Comparison of ENCODE assay signal across 18 mouse cellular contexts in genomic region chr4:122853691-122854090, GRCm38 (mm10). TPM values are rescaled to one million over a fixed set of nuclear protein-coding genes. Genes with fewer than 3 reads are reported as not detected.
A peak's percentile ranks its signal among the peaks of the same experiment; 100 is the strongest.
DNase-seq lines count a peak whose midpoint lies in the region; TF ChIP-seq lines count a peak whose summit lies in the region.
"Had no signal": no experiment of that assay in that cellular context is flagged by ENCODE, and none has a peak within 500 bp of the region (broad histone marks: within the 10 kb centered on the region; RNA-seq: fewer than 3 reads in every experiment).

No protein-coding gene starts in this region.

- peak overlapping the region; percentile 29; the same call in 1 of the 2 replicates for H3K27ac ChIP-seq in layer of hippocampus, adult 2 months
- H3K27ac ChIP-seq in brown adipose tissue, adult 24 weeks (replicated peaks; ENCODE audit: low read depth, low read length) = peak overlapping the region; percentile 35; the same call in 1 of the 2 replicates
- H3K27ac ChIP-seq: embryonic facial prominence, embryonic 15.5 days; forebrain, embryonic 15.5 days; heart, embryonic 13.5 days; hindbrain, embryonic 13.5 days; limb, embryonic 13.5 days; neural tube, embryonic 13.5 days had no signal

- DNase-seq in layer of hippocampus, adult 2 months (ENCODE audit: low spot score in 2 of 2) = no peak
- DNase-seq in layer of hippocampus, adult 11-12 months (ENCODE audit: low spot score) = no peak
- peak; percentile 89 for DNase-seq in A20 (ENCODE audit: low read depth, low spot score)
- peak; percentile 18 for DNase-seq in skeletal muscle tissue, adult 2 months (ENCODE audit: low read depth, low spot score)
- DNase-seq in Muller cell, postnatal 12 days (ENCODE audit: inconsistent ontology term) = no peak
- DNase-seq in left cerebral cortex, adult 11 months (ENCODE audit: low spot score) = no peak
- no peak for DNase-seq in cerebellum, postnatal 36 days
- DNase-seq: cerebellum, adult 11-12 months; gastrocnemius, postnatal 10 days; kidney, adult 11 months; lung, postnatal 4 days had no signal

- no peak overlapping the region for H3K4me3 ChIP-seq in layer of hippocampus, adult 2 months
- H3K4me3 ChIP-seq in brown adipose tissue, adult 24 weeks (ENCODE audit: insufficient read depth, low read depth, low read length) = no peak overlapping the region
- H3K4me3 ChIP-seq: embryonic facial prominence, embryonic 15.5 days; forebrain, embryonic 15.5 days; heart, embryonic 13.5 days; hindbrain, embryonic 13.5 days; limb, embryonic 13.5 days; neural tube, embryonic 13.5 days had no signal

- no peaks in the 10 kb centered on the region for H3K4me1 ChIP-seq in brown adipose tissue, adult 24 weeks (ENCODE audit: control insufficient read depth, insufficient read depth, insufficient read length, low read length)
- H3K4me1 ChIP-seq: embryonic facial prominence, embryonic 15.5 days; forebrain, embryonic 15.5 days; hindbrain, embryonic 13.5 days; limb, embryonic 13.5 days; neural tube, embryonic 13.5 days had no signal

- no peak for TF ChIP-seq CTCF in layer of hippocampus, adult 2 months (conservative IDR thresholded peaks at IDR 0.05)

RNA-seq across cellular contexts. Expression of gene Ppt1, which starts 17.6 kb away (rescaled TPM):
- 10 to 100 TPM; 84.6 to 88.1 TPM for total RNA-seq in layer of hippocampus, adult 2 months (2021)
- polyA plus RNA-seq in brown adipose tissue, adult 24 weeks (2012; ENCODE audit: insufficient read depth, insufficient read length, missing spikeins) = 35.0 and 37.7 TPM in 2 replicates

RNA-seq across cellular contexts. Expression of gene Cap1, which starts 32.2 kb away (rescaled TPM):
- total RNA-seq in layer of hippocampus, adult 2 months (2021) = 100 to 1,000 TPM; 296 to 316 TPM
- polyA plus RNA-seq in brown adipose tissue, adult 24 weeks (2012; ENCODE audit: insufficient read depth, insufficient read length, missing spikeins) = 53.9 and 54.1 TPM in 2 replicates

Comparison
In these comparisons a context has a peak if more than half of its experiments do, and no peak if none do; other contexts are left out.
1. DNase-seq: peak in A20 (single experiment) and skeletal muscle tissue, adult 2 months (single experiment); none in layer of hippocampus, adult 2 months (0 of 2), layer of hippocampus, adult 11-12 months (single experiment), Muller cell, postnatal 12 days (single experiment), left cerebral cortex, adult 11 months (single experiment) and cerebellum, postnatal 36 days (0 of 2).